Mouse (Mus musculus): ENCODE data around the gene Bpifa6.

DNA sequence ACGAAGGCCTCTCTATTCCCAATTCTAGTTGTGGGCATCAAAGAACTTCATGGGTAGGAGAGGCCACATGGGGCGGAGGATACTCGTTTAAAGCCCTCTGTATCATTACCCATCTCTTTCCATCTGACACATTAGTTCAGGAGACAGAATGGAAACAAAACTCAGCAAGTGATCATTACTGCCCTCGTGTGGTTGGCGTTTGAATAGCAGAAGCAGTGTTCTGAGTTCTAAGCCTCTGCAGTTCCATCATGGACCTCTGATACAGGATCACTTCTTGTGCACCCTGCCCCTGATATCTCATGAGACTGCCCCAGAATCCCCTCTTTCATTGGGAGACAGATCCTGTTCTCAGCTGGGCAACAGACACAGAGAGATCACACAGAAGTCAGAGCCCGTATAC lies 21.8 kb upstream of the Bpifa6 start:
- TF ChIP-seq POLR2A (IDR thresholded peaks at IDR 0.05; ENCODE audit: extremely low read depth, insufficient read depth, low read length) (no peak), CTCF (IDR thresholded peaks at IDR 0.05; ENCODE audit: extremely low read depth, insufficient read depth, low read length) (peak; percentile 70)
